Mouse (Mus musculus) limb, embryonic 11.5 days (tissue): ENCODE data around the gene Lias. TPM values are rescaled to one million over a fixed set of nuclear protein-coding genes. Genes with fewer than 3 reads are reported as not detected.
A peak's percentile ranks its signal among the peaks of the same experiment; 100 is the strongest.

Experiments
- ATAC-seq: fragments of 200-750 bp; cut with Nextera tagmentation; 2 replicates; pipeline ENCODE4 v1.8.0; 2017; ENCODE audit warnings: low read depth; ENCODE audit not compliant: insufficient number of reproducible peaks, low FRiP score, low TSS enrichment
- DNase-seq: peaks from one replicate; pipeline ENCODE4 v3.0.0-alpha.2; 2015; ENCODE audit warnings: low spot score
- H3K27ac ChIP-seq: fragments of 300-500 bp; sonication (generic); replicated peaks from 2 replicates; pipeline ENCODE4 v1.5.1; 2014; ENCODE audit warnings: low read depth, mild to moderate bottlenecking, low read length
- H3K27me3 ChIP-seq: fragments of 300-500 bp; sonication (generic); 2 replicates; pipeline ENCODE4 v1.6.1; 2014; ENCODE audit warnings: mild to moderate bottlenecking, low read length, mixed read lengths; ENCODE audit not compliant: control insufficient read depth, insufficient read depth
- H3K36me3 ChIP-seq: fragments of 300-500 bp; sonication (generic); 2 replicates; pipeline ENCODE4 v1.6.1; 2014; ENCODE audit warnings: mild to moderate bottlenecking, low read length, moderate library complexity, mixed read lengths; ENCODE audit not compliant: control insufficient read depth, insufficient read depth
- H3K4me1 ChIP-seq: fragments of 300-500 bp; sonication (generic); 2 replicates; pipeline ENCODE4 v1.6.1; 2014; ENCODE audit warnings: low read length, mixed read lengths; ENCODE audit not compliant: control insufficient read depth, insufficient read depth
- H3K4me2 ChIP-seq: fragments of 300-500 bp; sonication (generic); 2 replicates; pipeline ENCODE4 v1.6.1; 2014; ENCODE audit warnings: low read depth, mild to moderate bottlenecking, moderate library complexity; ENCODE audit not compliant: severe bottlenecking
- H3K4me3 ChIP-seq: fragments of 300-500 bp; sonication (generic); 2 replicates; pipeline ENCODE4 v1.5.1; 2014; ENCODE audit warnings: low read depth, low read length
- H3K9ac ChIP-seq: fragments of 300-500 bp; sonication (generic); 2 replicates; pipeline ENCODE4 v1.6.1; 2014; ENCODE audit warnings: mild to moderate bottlenecking, low read length
- H3K9me3 ChIP-seq: fragments of 300-500 bp; sonication (generic); 2 replicates; pipeline ENCODE4 v1.6.1; 2016; ENCODE audit warnings: low read length; ENCODE audit not compliant: control insufficient read depth
- WGBS: fragments of 180-500 bp; shearing (Covaris S2); extraction: QIAGEN DNeasy Blood & Tissue Kit; methylation state at CpG from one replicate; pipeline ENCODE4 v1.1.7; 2014; 5-methylcytosine and 5-hydroxymethylcytosine counted together
- polyA plus RNA-seq: library from polyadenylated mRNA; unstranded; fragments of >200 nt; fragmentation: Nextera tagmentation; extraction: Ambion mirVana; gene quantifications from 2 replicates; pipeline ENCODE4 v1.2.1, GENCODE M21; 2014

Lias gene
- polyA plus RNA-seq, 1 experiment from 2014 or later, result 72.9 TPM

DNA sequence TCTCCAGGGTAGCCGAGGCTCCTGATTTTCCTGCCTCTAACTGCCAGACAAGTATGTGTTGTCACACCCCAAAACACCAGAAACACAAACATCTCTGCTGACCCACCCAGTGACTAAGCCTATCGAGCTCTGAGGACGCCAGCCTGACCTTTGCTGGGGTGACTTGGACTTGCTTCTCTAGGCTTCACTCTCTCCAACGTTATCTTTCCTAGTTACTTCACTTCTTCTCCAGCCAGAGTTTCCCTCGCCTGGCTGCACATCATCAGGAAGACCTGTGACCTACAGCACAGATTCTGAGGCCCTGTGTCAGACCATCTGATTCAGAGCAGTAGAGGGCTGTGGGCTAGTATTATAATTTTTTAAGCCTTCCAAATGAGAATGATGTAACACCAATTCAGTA, 63.5 kb downstream of the Lias start:
- H3K9me3 ChIP-seq, result no peaks in the 10 kb centered on the region
- WGBS, result 53% methylated on average over 5 of the region's 5 CpGs
- H3K27me3 ChIP-seq, result no peaks in the 10 kb centered on the region
- ATAC-seq (no peak), DNase-seq (no peak)
- no peaks in the 10 kb centered on the region for H3K36me3 ChIP-seq
- H3K9ac ChIP-seq, result no peak overlapping the region
- no peak overlapping the region for H3K4me3 ChIP-seq
- H3K4me1 ChIP-seq, result peaks cover 14% of the 10 kb centered on the region
- H3K27ac ChIP-seq, result no peak overlapping the region
- no peak overlapping the region for H3K4me2 ChIP-seq

DNA sequence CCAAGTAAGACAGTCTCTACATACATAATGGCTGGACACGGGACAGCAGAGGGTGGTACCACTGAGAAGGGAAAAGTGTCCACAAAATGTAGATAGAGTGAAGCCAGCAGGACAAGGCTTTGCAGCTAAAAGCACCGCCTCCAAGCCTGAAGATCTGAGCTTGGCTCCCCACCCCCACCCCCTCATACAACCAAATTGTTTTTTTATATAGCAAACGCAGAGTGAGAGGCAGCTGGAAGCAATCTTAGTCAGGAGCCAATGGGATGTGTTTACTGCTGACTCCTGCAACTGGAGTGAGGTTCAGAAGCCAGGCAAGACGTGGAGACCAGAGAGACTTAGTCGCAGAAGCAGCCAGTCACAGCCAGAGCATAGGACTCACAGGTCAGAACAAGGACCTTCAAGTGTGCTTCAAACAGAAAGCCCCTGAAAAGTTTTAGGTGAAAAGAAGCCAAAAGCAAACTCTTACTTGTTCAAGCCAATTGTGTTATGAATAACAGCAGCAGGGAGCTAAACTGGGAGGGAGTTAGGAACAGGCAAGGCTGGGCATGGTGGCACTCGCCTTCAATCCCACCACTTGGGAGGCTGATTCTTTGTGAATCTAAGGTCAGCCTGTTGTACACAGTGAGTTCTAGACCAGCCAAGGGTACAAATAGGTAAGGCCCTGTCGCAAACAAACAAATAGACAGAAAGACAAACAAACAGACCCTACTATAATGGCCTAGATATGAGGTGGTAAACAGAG, 66.0 kb downstream of the Lias start:
- 35% methylated on average over 7 of the region's 7 CpGs for WGBS
- H3K36me3 ChIP-seq, result no peaks in the 10 kb centered on the region
- no peak overlapping the region for H3K9ac ChIP-seq
- H3K4me3 ChIP-seq, result no peak overlapping the region
- H3K4me2 ChIP-seq, result no peak overlapping the region
- H3K4me1 ChIP-seq, result peaks cover 14% of the 10 kb centered on the region
- no peaks in the 10 kb centered on the region for H3K27me3 ChIP-seq
- DNase-seq (peak; percentile 65), ATAC-seq (peak; percentile 83)
- peak overlapping the region; percentile 72 for H3K27ac ChIP-seq
- H3K9me3 ChIP-seq, result no peaks in the 10 kb centered on the region

DNA sequence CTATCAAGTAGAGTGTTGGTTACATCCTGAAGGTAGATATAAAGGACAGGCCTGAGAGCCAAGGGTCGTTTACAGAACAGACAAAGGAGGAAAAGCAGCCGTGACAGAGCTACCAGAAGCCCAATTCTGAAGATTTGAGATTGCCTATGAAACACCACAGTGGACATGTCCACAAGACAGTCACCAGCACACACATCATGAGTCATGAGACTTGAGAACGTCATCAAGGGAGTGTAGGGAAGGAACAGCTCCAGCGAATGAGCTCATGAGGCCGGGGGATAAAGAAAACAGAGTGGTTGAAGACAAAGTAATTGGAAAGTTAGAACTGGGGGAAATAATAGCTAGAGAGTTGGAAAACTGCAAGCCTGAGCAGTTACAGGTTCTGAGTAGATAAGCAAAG, 66.5 kb downstream of the Lias start:
- peak overlapping the region; percentile 71; the same call in 1 of the 2 replicates for H3K27ac ChIP-seq
- no peaks in the 10 kb centered on the region for H3K36me3 ChIP-seq
- no peaks in the 10 kb centered on the region for H3K9me3 ChIP-seq
- DNase-seq, result no peak
- H3K27me3 ChIP-seq, result no peaks in the 10 kb centered on the region
- H3K4me1 ChIP-seq, result peaks cover 14% of the 10 kb centered on the region
- no peak overlapping the region for H3K4me2 ChIP-seq
- no peak overlapping the region for H3K4me3 ChIP-seq
- no peak for ATAC-seq
- 66% methylated on average over 5 of the region's 5 CpGs for WGBS
- H3K9ac ChIP-seq, result no peak overlapping the region

DNA sequence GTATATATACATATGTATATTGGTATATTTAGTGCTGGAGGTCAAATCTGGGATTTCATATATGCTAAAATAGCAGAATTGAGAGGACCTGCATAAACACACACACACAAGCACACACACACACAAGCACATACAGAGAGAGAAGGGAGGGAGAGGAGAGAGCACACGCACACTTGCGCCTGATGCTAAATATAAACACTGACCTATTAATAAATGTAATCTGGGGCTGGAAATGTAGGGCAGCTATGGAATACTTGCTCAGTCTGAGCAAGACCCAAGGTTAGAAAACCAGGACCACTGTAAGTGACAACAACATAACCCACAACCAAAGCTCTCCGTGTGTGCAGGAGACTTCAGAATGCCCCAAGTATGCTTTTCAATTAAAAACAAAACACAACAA, 68.2 kb downstream of the Lias start:
- no peaks in the 10 kb centered on the region for H3K27me3 ChIP-seq
- WGBS, result 91% methylated on average over 3 of the region's 3 CpGs
- H3K36me3 ChIP-seq, result no peaks in the 10 kb centered on the region
- no peak overlapping the region for H3K4me3 ChIP-seq
- ATAC-seq (no peak), DNase-seq (no peak)
- H3K9me3 ChIP-seq, result no peaks in the 10 kb centered on the region
- no peak overlapping the region for H3K9ac ChIP-seq
- H3K27ac ChIP-seq, result no peak overlapping the region
- no peak overlapping the region for H3K4me2 ChIP-seq
- H3K4me1 ChIP-seq, result peaks cover 14% of the 10 kb centered on the region

Other genes with a start within 250 kb of the Lias start
- gene Wdr19, start 191.8 kb upstream of the Lias start, polyA plus RNA-seq, result 12.5 and 15.8 TPM in 2 replicates
- gene Rfc1, start 55.8 kb upstream of the Lias start, polyA plus RNA-seq, result 114 and 122 TPM in 2 replicates
- gene Klb, start 43.2 kb upstream of the Lias start, polyA plus RNA-seq, result 0.06 and 0.09 TPM in 2 replicates
- gene Rpl9, start 53 bp upstream of the Lias start, polyA plus RNA-seq, result 1,100 and 1,120 TPM in 2 replicates
- gene Ugdh, start 44.5 kb downstream of the Lias start, polyA plus RNA-seq, result 100 and 104 TPM in 2 replicates
- gene Gm43552, start 101.3 kb downstream of the Lias start, polyA plus RNA-seq, result not detected in 2 replicates
- 75.6 and 80.5 TPM in 2 replicates for gene Smim14, start 145.7 kb downstream of the Lias start, polyA plus RNA-seq
- gene Ube2k, start 145.7 kb downstream of the Lias start, polyA plus RNA-seq, result 167 and 172 TPM in 2 replicates